Mouse (Mus musculus) Patski (cell line): ENCODE measurements around the gene Sf3a2. TPM values are rescaled to one million over a fixed set of nuclear protein-coding genes. Genes with fewer than 3 reads are reported as not detected.

Source experiments
- ATAC-seq: fragments of 100-300 bp; one replicate; pipeline ENCODE4 v1.8.0; 2021
- CTCF ChIA-PET: fragments of 350-600 bp; sonication (Branson Sonifier 250); formaldehyde crosslinking; loops from one replicate; lab custom pipeline; 2022; ENCODE audit warnings: inconsistent platforms; lab: Charles Lee
- POLR2A ChIA-PET: fragments of 350-600 bp; sonication (Branson Sonifier 250); formaldehyde crosslinking; loops from one replicate; lab custom pipeline; 2022; ENCODE audit warnings: antibody characterized with exemption, inconsistent platforms; lab: Charles Lee
- DNase-seq: peaks from one replicate; pipeline ENCODE4 v3.0.0-alpha.2; 2011; ENCODE audit warnings: low read depth, low spot score
- H3K27me3 ChIP-seq: fragments of 371-371 bp; one replicate; pipeline ENCODE4 v1.5.1; 2021
- CTCF ChIP-seq: fragments of 100-300 bp; IDR thresholded peaks from one replicate; pipeline ENCODE4 v1.5.1; 2021
- in situ Hi-C: fragments of 300-500 bp; cut with MboI; formaldehyde crosslinking; loops from 3 replicates; pipeline ENCODE4 v1.11.1; 2018; ENCODE audit warnings: low pct_unique_long_range_greater_than_20kb, mixed read lengths
- polyA plus RNA-seq: library from polyadenylated mRNA; unstranded; gene quantifications from one replicate; pipeline ENCODE4 v1.2.3, GENCODE M21; 2021

Sf3a2 gene
- polyA plus RNA-seq, 1 experiment from 2014 or later = 66.7 TPM

DNA sequence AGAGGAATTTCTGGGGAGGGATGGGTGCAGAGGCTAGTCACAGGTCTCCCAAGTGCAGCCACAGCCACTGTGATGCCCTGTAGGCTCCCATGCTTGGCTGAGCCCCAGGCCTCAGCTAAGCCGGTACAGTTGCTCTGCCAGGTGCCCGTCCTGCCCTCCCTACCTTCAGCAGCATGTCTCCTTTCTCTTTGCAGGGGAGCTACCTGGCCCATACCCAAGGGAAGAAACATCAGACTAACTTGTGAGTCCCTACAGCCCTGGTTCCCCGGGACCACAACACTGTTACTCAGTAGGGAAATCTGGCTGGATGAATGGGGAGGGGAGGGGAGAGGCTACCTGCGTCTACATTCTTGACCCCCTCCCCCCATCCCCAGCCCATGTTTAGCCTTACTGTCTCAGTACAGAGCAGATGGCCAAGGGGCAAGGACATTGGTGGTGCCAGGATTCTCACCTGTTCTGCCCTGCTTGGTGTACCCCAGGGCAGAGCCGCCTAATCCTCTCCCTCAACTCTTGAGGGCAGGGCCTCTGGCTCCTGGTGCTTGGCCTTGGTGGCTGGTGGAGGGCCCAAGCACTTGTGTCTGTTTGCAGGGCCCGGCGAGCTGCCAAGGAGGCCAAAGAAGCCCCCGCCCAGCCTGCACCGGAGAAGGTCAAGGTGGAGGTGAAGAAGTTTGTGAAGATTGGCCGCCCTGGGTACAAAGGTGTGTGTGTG, 4.4 kb downstream of the Sf3a2 start:
- H3K27me3 ChIP-seq = no peaks in the 10 kb centered on the region
- no peak for TF ChIP-seq CTCF
- in situ Hi-C loops = no loop called here
- ATAC-seq (no peak), DNase-seq (no peak)
- POLR2A ChIA-PET = no interaction called here
- CTCF ChIA-PET = no interaction called here

DNA sequence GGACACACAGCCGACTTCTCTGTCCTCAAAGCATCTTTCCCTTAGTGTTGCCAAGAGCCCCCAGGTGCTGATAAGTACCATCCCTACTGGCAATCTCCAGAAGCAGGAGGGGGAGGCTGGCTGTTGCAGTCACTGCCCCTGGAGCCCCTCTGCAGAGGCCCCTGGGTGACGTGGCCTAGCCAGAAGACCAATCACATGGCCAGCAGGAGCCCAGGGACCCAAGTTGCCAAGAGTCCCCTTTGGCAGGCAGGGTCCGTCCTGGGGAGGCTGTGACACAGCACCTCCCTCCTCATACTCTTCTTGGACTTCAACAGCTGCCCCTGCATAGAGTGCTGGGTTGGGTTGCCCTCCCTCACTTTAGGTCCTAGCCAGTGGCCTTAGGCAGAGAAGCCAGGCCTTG, 5.0 kb downstream of the Sf3a2 start:
- CTCF ChIA-PET = no interaction called here
- no peaks in the 10 kb centered on the region for H3K27me3 ChIP-seq
- TF ChIP-seq CTCF = no peak
- no peak for DNase-seq
- POLR2A ChIA-PET = no interaction called here
- in situ Hi-C loops = no loop called here
- ATAC-seq = no peak

DNA sequence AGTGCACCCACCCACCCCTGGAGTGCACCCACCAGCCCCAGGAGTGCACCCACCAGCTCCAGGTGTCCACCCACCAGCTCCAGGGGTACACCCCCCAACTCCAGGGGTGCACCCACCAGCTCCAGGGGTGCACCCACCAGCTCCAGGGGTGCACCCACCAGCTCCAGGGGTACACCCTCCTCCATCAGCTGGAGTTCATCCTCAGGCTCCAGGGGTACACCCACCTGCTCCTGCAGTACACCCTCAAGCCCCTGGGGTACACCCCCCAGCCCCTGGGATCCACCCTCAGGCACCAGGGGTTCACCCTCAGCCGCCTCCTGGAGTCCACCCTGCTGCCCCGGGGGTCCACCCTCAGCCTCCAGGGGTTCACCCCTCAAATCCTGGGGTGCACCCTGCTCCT, 6.3 kb downstream of the Sf3a2 start:
- in situ Hi-C loops = no loop called here
- POLR2A ChIA-PET = no interaction called here
- CTCF ChIA-PET = interaction anchor here (2.1 kb wide), 1 partner anchor 13 kb away, joined by 8 read pairs; no protein-coding TSS in a partner anchor
- TF ChIP-seq CTCF = no peak
- DNase-seq = no peak
- ATAC-seq = no peak
- no peaks in the 10 kb centered on the region for H3K27me3 ChIP-seq

DNA sequence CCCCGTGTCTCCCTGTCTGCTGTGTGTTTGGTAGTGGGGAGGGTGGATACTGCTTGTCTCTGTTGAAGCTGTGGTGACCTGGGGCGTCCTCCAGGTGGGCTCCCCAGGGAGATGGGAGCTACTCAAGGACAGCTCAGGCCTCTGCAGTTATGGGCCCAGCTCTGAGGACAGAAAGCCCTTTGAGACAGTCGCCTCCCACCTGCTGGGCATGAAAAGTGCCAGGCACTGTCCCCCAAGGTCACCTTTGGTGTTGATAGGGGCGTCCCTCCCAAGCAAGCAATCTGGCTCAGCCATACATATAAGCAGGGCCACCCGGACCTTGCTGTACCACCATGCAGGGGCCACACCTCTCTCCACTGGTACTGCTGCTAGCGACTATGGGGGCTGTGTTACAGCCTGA, 6.9 kb downstream of the Sf3a2 start, which contains the start of gene Amh:
Gene Amh, plus strand, starts transcription at position 328 of the 400 bp plus-strand sequence.
- no peaks in the 10 kb centered on the region for H3K27me3 ChIP-seq
- no peak for DNase-seq
- in situ Hi-C loops = no loop called here
- POLR2A ChIA-PET = no interaction called here
- CTCF ChIA-PET = interaction anchor here (0.9 to 2.1 kb wide), 2 partner anchors 13 to 54 kb away, joined by 3 to 8 read pairs; no protein-coding TSS in a partner anchor
- no peak for ATAC-seq
- no peak for TF ChIP-seq CTCF

DNA sequence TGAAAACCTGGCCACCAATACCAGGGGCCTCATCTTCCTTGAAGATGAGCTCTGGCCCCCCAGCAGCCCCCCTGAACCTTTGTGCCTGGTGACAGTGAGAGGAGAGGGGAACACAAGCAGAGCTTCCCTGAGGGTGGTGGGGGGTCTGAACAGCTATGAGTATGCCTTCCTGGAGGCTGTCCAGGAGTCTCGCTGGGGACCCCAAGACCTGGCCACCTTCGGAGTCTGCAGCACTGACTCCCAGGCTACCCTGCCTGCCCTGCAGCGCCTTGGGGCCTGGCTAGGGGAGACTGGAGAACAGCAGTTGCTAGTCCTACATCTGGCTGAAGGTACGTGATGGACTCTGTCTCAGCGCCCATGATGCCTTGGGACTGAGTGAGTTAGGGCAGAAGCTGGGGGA, 7.3 kb downstream of the Sf3a2 start:
- no peak for TF ChIP-seq CTCF
- ATAC-seq (no peak), DNase-seq (no peak)
- no peaks in the 10 kb centered on the region for H3K27me3 ChIP-seq
- in situ Hi-C loops = no loop called here
- ChIA-PET POLR2A (no interaction called here), CTCF (interaction anchor here (0.6 to 2.1 kb wide), 6 partner anchors 12 to 86 kb away, joined by 3 to 8 read pairs (median 3); no protein-coding TSS in a partner anchor)

DNA sequence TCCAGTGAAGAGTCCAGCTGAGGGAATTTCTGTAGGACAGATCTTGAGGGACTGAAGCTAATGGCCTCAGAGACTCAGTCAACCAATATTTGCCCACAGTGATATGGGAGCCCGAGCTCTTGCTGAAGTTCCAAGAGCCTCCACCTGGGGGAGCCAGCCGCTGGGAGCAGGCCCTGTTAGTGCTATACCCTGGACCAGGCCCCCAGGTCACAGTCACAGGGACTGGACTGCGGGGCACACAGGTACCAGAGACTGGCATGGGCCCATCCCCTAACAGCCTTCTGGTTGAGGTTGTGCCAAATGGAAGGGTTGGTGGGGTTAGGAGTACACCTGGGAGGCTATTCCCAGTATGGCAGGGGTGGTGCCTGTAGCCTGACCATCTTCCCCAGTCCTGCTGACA, 7.9 kb downstream of the Sf3a2 start:
- ATAC-seq (peak; percentile 24), DNase-seq (no peak)
- ChIA-PET CTCF (interaction anchor here (0.6 to 2.1 kb wide), 6 partner anchors 12 to 85 kb away, joined by 3 to 8 read pairs (median 3); no protein-coding TSS in a partner anchor), POLR2A (no interaction called here)
- H3K27me3 ChIP-seq = no peaks in the 10 kb centered on the region
- no peak for TF ChIP-seq CTCF
- in situ Hi-C loops = no loop called here

DNA sequence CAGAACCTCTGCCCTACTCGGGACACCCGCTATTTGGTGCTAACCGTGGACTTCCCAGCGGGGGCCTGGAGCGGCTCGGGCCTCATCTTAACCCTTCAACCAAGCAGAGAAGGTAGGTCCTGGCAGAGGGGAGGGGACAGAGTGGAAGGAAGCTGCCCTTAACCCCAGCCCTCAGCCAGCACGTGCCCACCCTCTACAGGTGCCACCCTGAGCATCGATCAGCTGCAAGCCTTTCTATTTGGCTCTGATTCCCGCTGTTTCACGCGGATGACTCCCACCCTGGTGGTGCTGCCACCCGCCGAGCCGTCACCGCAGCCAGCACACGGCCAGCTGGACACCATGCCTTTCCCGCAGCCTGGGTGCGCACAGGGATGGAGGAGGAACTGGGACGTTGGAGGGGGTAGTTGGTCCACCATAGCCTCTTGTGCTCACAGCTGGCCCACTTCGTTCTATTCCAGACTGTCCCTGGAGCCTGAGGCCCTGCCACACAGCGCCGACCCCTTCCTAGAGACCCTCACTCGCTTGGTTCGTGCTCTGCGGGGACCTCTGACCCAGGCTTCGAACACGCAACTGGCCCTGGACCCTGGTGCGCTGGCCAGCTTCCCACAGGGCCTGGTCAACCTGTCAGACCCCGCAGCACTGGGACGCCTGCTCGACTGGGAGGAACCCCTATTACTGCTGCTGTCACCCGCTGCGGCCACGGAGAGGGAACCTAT, 8.5 kb downstream of the Sf3a2 start:
- no peaks in the 10 kb centered on the region for H3K27me3 ChIP-seq
- ATAC-seq = no peak
- no peak for DNase-seq
- TF ChIP-seq CTCF = no peak
- POLR2A ChIA-PET = no interaction called here
- CTCF ChIA-PET = interaction anchor here (1.1 to 2.1 kb wide), 2 partner anchors 11 to 85 kb away, joined by 3 to 8 read pairs; no protein-coding TSS in a partner anchor
- in situ Hi-C loops = no loop called here

DNA sequence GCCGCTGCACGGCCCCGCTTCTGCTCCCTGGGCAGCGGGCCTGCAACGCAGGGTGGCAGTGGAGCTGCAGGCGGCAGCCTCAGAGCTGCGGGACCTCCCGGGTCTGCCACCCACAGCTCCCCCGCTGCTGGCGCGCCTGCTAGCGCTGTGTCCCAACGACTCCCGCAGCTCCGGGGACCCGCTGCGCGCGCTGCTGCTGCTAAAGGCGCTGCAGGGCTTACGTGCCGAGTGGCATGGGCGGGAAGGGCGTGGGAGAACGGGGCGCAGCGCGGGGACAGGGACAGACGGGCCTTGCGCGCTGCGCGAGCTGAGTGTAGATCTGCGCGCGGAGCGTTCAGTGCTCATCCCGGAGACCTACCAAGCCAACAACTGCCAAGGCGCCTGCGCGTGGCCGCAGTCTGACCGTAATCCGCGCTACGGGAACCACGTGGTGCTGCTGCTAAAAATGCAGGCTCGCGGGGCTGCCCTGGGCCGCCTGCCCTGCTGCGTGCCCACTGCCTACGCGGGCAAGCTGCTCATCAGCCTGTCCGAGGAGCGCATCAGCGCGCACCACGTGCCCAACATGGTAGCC, 9.1 kb downstream of the Sf3a2 start:
- CTCF ChIA-PET = no interaction called here
- no peak for DNase-seq
- POLR2A ChIA-PET = no interaction called here
- H3K27me3 ChIP-seq = peaks cover 1% of the 10 kb centered on the region
- no peak for TF ChIP-seq CTCF
- no peak for ATAC-seq
- in situ Hi-C loops = no loop called here

DNA sequence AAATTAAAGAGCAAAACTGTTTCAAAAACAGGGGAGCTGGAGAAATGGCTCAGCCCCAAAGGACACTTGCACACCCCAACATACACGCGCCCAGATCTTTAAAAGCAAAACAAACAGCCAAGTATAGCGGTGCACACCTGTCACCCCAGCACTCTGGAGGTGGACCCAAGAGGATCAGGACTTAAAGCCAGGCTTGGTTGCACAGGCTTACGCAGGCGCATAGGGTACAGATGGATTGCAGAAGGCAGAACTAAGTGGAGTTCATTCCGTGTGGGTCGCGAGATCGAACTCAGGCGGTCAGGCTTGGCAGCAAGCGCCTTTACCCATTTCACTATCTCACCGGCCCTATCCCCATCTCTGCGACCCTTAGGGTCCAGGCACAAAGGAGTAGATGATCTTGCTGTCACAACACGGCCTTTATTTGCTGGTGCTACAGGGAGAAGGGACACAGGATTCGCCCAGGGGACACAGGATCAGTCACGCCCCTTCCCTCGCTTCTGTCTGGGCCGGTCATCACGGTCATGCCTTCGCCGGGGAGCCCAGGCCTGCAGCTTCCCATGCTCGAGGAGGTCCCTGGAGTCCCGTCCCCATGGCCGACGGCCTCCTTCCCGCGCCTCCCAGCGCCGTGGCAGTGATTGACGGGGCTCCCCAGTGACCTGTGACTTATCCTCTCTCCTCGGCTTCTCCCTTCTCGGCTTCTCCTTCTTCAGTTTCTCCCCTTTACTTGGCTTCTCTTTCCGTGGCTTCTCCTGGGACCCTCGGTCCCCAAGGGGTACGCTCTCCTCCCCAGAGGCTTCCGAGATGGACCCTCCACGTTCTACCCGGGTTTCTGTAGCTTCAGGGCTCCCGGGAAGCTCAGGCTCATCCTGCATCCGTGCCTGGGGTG, 10.3 kb downstream of the Sf3a2 start:
- H3K27me3 ChIP-seq = peaks cover 3% of the 10 kb centered on the region
- POLR2A ChIA-PET = no interaction called here
- DNase-seq = no peak
- in situ Hi-C loops = no loop called here
- ATAC-seq = no peak
- CTCF ChIA-PET = interaction anchor here (1.8 kb wide), 1 partner anchor 67 kb away, joined by 3 read pairs; no protein-coding TSS in a partner anchor
- no peak for TF ChIP-seq CTCF
